Mouse (Mus musculus) regulatory T cell (primary cell): Measurements from ENCODE around the gene Mta2.

Experiments used
- in situ Hi-C: fragments of 300-600 bp; cut with MboI, MseI; formaldehyde crosslinking; loops from one replicate; pipeline ENCODE4 v1.15.1; 2025; ENCODE audit warnings: high pct_unique_total_duplicates

Gene Mta2

DNA sequence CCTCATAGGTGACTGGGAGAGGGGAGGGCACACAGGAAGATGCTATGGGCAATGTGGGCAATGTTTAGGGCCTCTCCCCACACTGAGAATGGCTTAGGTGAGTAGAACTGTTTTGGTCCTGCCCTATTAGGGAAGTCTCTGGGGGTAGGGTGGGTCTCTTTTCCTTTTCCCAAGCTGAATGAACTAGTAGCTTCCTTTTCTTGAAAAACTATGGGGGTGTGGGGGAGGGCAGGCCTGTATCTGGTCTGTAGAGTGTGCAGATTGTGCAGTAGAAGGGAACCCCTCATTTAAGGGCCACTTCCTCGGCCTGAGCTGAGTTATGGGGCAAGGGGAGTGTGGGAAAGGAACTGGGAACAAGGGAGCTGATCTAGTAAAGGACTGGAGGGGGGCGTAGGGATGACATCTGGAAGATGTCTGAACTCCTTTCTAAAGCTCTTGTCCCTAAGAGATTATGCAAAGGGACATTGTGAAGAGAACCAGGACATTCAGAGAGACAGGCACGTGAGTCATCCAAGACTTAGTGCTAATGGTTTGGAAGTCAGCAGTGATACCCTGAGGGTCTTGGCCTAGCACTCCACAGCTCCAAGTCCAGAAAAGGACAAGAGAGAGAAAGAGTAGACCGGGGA lies 49.7 kb downstream of the Mta2 start:
- in situ Hi-C loops, result loop anchor here (5.0 to 25.0 kb wide), 2 partner anchors 86 to 479 kb away; no protein-coding TSS in a partner anchor

DNA sequence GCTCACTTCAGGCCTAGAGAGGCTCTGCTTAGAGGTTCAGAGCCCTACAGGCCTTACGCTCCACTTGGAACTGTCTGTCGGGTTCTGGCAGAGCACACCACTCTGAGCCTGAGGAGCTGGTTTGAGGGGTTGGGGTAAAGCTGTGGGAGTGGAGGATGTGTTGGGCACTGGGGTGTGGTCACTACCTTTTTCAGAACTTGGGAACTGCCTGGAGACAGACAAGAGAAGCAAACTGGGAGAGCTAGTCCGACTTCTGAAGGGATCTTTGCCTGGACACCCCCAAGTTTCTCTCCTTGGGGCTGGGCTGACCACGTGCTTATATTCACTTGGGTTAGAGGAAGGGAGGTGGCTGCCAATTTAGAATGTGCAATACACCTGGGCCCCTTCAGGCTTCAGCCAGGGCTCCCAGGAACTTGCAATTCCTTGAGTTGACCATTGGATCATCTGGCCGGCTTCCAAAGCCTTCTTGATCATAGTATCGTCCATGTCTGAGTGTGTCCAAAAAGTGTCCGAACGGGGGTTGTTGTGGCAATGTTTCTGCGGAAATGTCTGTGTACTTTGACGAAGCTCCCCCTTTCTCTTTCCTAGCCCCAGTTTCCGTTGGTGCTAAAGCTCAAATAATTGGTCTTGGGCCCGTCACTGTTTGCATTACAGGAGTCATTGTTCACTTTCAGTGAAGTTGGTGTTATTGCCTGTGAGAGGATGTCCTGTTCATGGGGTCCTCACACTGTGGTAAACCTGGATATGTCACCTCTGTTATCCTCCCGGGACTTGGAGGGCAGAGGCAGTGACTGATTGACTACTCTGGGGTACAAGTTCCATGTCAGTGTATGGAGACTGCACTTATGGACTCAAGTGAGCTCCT lies 50.4 kb downstream of the Mta2 start:
- in situ Hi-C loops, result loop anchor here (5.0 to 25.0 kb wide), 2 partner anchors 85 to 480 kb away; no protein-coding TSS in a partner anchor

DNA sequence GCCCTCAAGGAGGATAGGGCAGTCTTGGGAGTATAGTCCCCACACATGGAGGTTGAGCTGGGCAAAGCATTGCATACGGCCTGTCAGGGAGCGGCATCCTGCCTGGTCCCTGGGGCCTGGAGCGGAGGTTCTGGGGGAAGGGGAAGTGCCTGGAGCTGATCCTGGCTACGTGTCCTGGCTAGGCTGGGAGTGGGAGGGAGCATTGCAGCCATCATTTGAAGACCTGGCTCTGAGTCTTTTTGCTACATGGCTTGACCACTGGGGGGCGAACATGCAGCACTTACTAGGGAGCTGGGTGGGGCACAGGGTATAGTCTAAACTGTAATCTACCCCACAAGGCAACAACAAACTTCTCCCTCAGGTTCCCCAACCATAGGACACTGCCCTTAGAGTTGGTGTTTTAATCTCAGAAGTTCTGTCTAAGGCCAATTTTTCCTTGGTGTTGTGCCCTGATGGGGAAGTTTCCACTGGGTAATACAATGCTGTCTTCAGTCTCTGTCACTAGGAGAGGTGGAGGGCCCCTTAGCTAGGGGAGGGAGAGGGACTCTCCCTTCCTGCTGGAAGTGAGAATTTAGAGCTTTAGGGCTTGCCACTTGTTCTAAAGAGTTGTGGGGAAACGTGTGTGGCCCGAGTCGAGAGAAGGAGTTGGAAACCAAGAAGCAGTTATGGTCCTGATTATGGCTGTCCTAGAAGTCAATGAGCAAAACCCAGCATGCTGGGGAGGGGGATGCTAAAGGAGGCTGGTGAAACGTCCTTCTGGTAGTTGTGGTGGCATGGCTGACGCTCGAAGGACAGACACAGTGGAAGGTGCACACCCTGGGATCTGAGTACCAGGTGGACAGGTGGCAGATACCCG lies 51.3 kb downstream of the Mta2 start:
- in situ Hi-C loops, result loop anchor here (5.0 to 25.0 kb wide), 2 partner anchors 84 to 481 kb away; no protein-coding TSS in a partner anchor

DNA sequence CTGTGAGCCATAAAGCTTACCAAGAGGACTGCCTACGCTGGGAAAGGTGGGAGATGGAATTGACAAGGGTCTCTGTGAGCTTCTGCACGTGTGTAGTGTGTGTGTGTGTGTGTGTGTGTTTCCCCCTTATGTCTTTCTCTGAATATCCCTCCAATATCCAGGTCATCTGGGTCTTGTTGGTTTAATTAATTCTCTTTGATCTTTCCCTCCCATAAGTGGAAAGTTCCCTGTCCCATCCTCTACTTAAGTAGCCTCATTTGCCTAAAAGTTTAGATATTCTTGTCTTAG lies 51.9 kb downstream of the Mta2 start:
- in situ Hi-C loops, result loop anchor here (5.0 to 25.0 kb wide), 2 partner anchors 84 to 481 kb away; no protein-coding TSS in a partner anchor

DNA sequence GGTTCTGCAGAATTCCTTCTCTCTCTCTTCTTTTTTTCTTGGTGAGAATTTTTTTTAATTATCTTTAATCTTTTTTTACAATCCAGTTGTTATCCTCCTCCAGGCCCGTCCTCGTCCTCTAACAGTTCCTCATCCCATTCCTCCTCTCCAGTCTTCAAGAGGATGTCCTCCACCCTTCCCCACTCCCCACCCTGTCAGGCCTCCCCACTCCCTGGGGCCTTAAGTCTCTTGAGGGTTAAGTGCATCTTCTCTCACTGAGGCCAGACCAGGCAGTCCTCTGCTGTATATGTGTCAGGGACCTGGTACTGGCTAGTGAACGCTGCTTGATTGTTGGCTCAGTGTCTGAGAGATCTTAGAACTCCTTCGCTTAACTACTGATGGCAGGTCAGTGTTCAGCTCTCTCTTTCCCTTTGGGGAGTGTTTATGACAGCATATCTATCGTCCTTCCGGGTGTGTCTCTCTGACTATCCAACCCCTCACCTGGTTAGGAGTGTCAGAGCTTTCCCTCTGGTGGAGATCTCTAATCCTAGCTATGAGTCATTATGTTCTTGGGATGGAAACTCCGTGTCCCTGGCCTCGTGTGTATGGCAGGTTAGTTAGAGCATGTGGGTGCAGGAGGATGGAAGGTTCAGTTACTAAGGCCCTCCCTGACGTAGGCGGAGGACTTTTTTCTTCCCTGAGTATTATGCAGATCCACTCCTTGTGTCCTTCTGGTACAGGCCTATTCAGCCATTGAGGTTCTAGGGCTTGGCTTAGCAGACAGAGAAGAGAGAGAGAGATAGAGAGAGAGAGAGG lies 53.3 kb downstream of the Mta2 start:
- in situ Hi-C loops, result loop anchor here (5.0 to 25.0 kb wide), 2 partner anchors 82 to 483 kb away; no protein-coding TSS in a partner anchor

- in situ Hi-C loops, result loop anchor here (25.0 kb wide), 1 partner anchor 484 kb away; no protein-coding TSS in a partner anchor
These were observed 54.9 kb downstream of the Mta2 start for GRCm38 (mm10) chr19:8996601-8997000.

DNA sequence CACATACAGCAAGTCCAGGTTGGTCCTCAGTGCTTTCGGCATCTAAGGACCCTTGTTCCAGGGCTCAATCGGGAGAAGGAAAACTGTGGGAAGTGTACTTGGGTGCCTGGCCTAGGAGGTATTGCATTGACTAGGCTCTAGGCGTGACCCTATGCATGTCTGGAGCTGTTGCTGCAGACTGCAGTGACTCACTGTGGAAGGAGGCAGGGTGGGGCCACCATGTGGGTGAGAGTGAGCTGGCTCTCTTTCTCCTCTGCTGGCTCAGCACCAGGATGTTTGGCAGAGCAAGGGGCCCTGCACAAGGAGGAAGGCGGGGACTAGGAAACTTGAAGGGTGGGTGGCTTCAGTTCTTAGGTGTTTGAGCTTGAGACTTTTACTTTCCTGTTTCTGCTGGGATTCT lies 55.9 kb downstream of the Mta2 start:
- in situ Hi-C loops, result loop anchor here (25.0 kb wide), 1 partner anchor 485 kb away; no protein-coding TSS in a partner anchor

DNA sequence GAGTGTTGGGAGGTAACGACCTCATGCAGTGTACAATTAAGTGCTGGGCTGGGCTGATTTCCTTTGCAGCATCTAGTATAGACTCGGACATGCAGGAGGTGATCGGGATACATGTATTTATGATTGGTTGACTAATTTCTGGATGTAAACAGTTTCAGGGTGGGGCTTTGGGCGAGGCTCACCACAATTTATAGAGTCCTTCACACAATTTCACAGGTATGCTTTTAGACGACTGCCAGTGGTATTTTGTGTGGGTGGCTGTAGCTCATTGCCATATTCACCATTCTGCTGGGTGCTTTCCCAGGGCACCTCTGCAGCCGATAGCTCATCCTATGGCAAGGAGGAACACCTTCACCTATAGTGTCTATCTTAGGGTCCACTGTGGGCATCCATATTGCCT lies 56.9 kb downstream of the Mta2 start:
- in situ Hi-C loops, result loop anchor here (25.0 kb wide), 1 partner anchor 486 kb away; no protein-coding TSS in a partner anchor

DNA sequence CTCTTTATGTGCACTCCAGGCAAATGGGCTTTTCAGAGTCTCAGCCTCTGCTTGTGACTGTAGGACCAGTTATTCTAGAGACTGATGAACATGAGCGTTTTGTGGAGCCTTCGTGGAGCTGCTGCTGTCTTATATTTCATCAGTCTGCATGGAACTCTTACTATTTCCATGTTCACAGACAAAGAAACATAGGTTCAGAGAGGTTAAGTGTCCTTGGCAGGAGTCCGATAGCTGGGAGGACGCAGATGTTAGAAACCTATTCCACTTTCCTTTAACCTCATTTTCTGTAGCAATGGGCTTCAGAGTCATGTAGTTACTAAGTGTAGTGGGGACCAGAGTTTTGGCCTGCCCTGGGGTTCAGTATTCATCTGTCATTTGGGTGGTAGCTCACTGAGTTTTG lies 57.5 kb downstream of the Mta2 start:
- in situ Hi-C loops, result loop anchor here (25.0 kb wide), 1 partner anchor 487 kb away; no protein-coding TSS in a partner anchor
